Mouse (Mus musculus): Measurements from ENCODE around the gene Sumo2. TPM values are rescaled to one million over a fixed set of nuclear protein-coding genes. Genes with fewer than 3 reads are reported as not detected.
A peak's percentile ranks its signal among the peaks of the same experiment; 100 is the strongest.
"Not testable (repeated sequence)": the region's sequence is repeated elsewhere in the genome, so short reads cannot be mapped to it uniquely, and the experiment has no call there.

Sumo2 gene
- polyA plus RNA-seq, 1 experiment from 2014 or later, result 994 TPM

- ATAC-seq (ENCODE audit: low read depth), result no peak
- no peak overlapping the region for H3K27ac ChIP-seq (ENCODE audit: low read depth, low read length)
- WGBS, result 77% methylated on average over 17 of the region's 17 CpGs
- H3K9ac ChIP-seq (replicated peaks; ENCODE audit: low read depth, low read length), result no peak overlapping the region; the same call in 1 of the 2 replicates
- no peaks in the 10 kb centered on the region for H3K27me3 ChIP-seq (ENCODE audit: control insufficient read depth, insufficient read depth, low read length)
- no peak overlapping the region for H3K4me3 ChIP-seq (ENCODE audit: low read depth, low read length)
- no peak overlapping the region for H3K4me2 ChIP-seq (ENCODE audit: low read depth, low read length)
- no peaks in the 10 kb centered on the region for H3K4me1 ChIP-seq (ENCODE audit: control insufficient read depth, insufficient read depth, low read length)
- no peaks in the 10 kb centered on the region for H3K9me3 ChIP-seq (ENCODE audit: control insufficient read depth, low read length)
- H3K36me3 ChIP-seq (ENCODE audit: control insufficient read depth, insufficient read depth, low read length), result no peaks in the 10 kb centered on the region
Observed at GRCm38 (mm10) chr11:115555717-115556116, 19.6 kb upstream of the Sumo2 start.

GRCm38 (mm10) chr11:115552783-115553182 lies 16.7 kb upstream of the Sumo2 start:
- Histone ChIP-seq H3K4me2 (ENCODE audit: low read depth, low read length) (no peak overlapping the region), H3K4me3 (ENCODE audit: low read depth, low read length) (no peak overlapping the region), H3K27ac (ENCODE audit: low read depth, low read length) (no peak overlapping the region), H3K36me3 (ENCODE audit: control insufficient read depth, insufficient read depth, low read length) (no peaks in the 10 kb centered on the region), H3K27me3 (ENCODE audit: control insufficient read depth, insufficient read depth, low read length) (no peaks in the 10 kb centered on the region), H3K9ac (replicated peaks; ENCODE audit: low read depth, low read length) (no peak overlapping the region), H3K4me1 (ENCODE audit: control insufficient read depth, insufficient read depth, low read length) (no peaks in the 10 kb centered on the region), H3K9me3 (ENCODE audit: control insufficient read depth, low read length) (no peaks in the 10 kb centered on the region)
- ATAC-seq (ENCODE audit: low read depth), result no peak
- WGBS, result 60% methylated on average over 4 of the region's 4 CpGs

GRCm38 (mm10) chr11:115543571-115543970 lies 7.5 kb upstream of the Sumo2 start:
- H3K27me3 ChIP-seq (ENCODE audit: control insufficient read depth, insufficient read depth, low read length), result no peaks in the 10 kb centered on the region
- H3K4me3 ChIP-seq (ENCODE audit: low read depth, low read length), result no peak overlapping the region
- no peak overlapping the region for H3K27ac ChIP-seq (ENCODE audit: low read depth, low read length)
- H3K9ac ChIP-seq (replicated peaks; ENCODE audit: low read depth, low read length), result no peak overlapping the region
- H3K9me3 ChIP-seq (ENCODE audit: control insufficient read depth, low read length), result no peaks in the 10 kb centered on the region
- no peak overlapping the region for H3K4me2 ChIP-seq (ENCODE audit: low read depth, low read length)
- no peak for ATAC-seq (ENCODE audit: low read depth)
- WGBS, result 82% methylated on average over 4 of the region's 4 CpGs
- H3K4me1 ChIP-seq (ENCODE audit: control insufficient read depth, insufficient read depth, low read length), result no peaks in the 10 kb centered on the region
- H3K36me3 ChIP-seq (ENCODE audit: control insufficient read depth, insufficient read depth, low read length), result no peaks in the 10 kb centered on the region

- Histone ChIP-seq H3K4me2 (ENCODE audit: low read depth, low read length) (no peak overlapping the region), H3K27ac (ENCODE audit: low read depth, low read length) (no peak overlapping the region), H3K9ac (replicated peaks; ENCODE audit: low read depth, low read length) (no peak overlapping the region), H3K4me1 (ENCODE audit: control insufficient read depth, insufficient read depth, low read length) (peaks cover 15% of the 10 kb centered on the region), H3K27me3 (ENCODE audit: control insufficient read depth, insufficient read depth, low read length) (no peaks in the 10 kb centered on the region), H3K9me3 (ENCODE audit: control insufficient read depth, low read length) (no peaks in the 10 kb centered on the region), H3K4me3 (ENCODE audit: low read depth, low read length) (no peak overlapping the region), H3K36me3 (ENCODE audit: control insufficient read depth, insufficient read depth, low read length) (peaks cover 7% of the 10 kb centered on the region; the same call in 1 of the 2 replicates)
- WGBS, result 61% methylated on average over 2 of the region's 2 CpGs
- ATAC-seq (ENCODE audit: low read depth), result no peak
Observed at GRCm38 (mm10) chr11:115538045-115538444, 2.0 kb upstream of the Sumo2 start.

GRCm38 (mm10) chr11:115536856-115537568 lies 936 bp upstream of the Sumo2 start:
- H3K4me2 ChIP-seq (ENCODE audit: low read depth, low read length), result peak overlapping the region; percentile 45
- peaks cover 15% of the 10 kb centered on the region; the same call in 1 of the 2 replicates for H3K36me3 ChIP-seq (ENCODE audit: control insufficient read depth, insufficient read depth, low read length)
- H3K4me3 ChIP-seq (ENCODE audit: low read depth, low read length), result peak overlapping the region; percentile 94
- no peak overlapping the region for H3K9ac ChIP-seq (replicated peaks; ENCODE audit: low read depth, low read length)
- WGBS, result 81% methylated on average over 10 of the region's 10 CpGs
- no peaks in the 10 kb centered on the region for H3K9me3 ChIP-seq (ENCODE audit: control insufficient read depth, low read length)
- H3K27ac ChIP-seq (ENCODE audit: low read depth, low read length), result peak overlapping the region; percentile 98
- ATAC-seq (ENCODE audit: low read depth), result no peak
- peaks cover 15% of the 10 kb centered on the region for H3K4me1 ChIP-seq (ENCODE audit: control insufficient read depth, insufficient read depth, low read length)
- H3K27me3 ChIP-seq (ENCODE audit: control insufficient read depth, insufficient read depth, low read length), result no peaks in the 10 kb centered on the region

GRCm38 (mm10) chr11:115535401-115536037 lies 557 bp downstream of the Sumo2 start:
- Histone ChIP-seq H3K27ac (ENCODE audit: low read depth, low read length) (peak overlapping the region; percentile 98), H3K4me1 (ENCODE audit: control insufficient read depth, insufficient read depth, low read length) (peaks cover 15% of the 10 kb centered on the region), H3K9me3 (ENCODE audit: control insufficient read depth, low read length) (no peaks in the 10 kb centered on the region), H3K9ac (replicated peaks; ENCODE audit: low read depth, low read length) (peak overlapping the region; percentile 87), H3K27me3 (ENCODE audit: control insufficient read depth, insufficient read depth, low read length) (no peaks in the 10 kb centered on the region), H3K36me3 (ENCODE audit: control insufficient read depth, insufficient read depth, low read length) (peaks cover 21% of the 10 kb centered on the region; the same call in 1 of the 2 replicates), H3K4me3 (ENCODE audit: low read depth, low read length) (peak overlapping the region; percentile 94), H3K4me2 (ENCODE audit: low read depth, low read length) (peak overlapping the region; percentile 79)
- ATAC-seq (ENCODE audit: low read depth), result peak; percentile 73
- WGBS, result under 1% methylated on average over 57 of the region's 84 CpGs

- ATAC-seq (ENCODE audit: low read depth), result no peak
- peaks cover 15% of the 10 kb centered on the region for H3K4me1 ChIP-seq (ENCODE audit: control insufficient read depth, insufficient read depth, low read length)
- no peaks in the 10 kb centered on the region for H3K27me3 ChIP-seq (ENCODE audit: control insufficient read depth, insufficient read depth, low read length)
- H3K9ac ChIP-seq (replicated peaks; ENCODE audit: low read depth, low read length), result peak overlapping the region; percentile 87
- peak overlapping the region; percentile 79 for H3K4me2 ChIP-seq (ENCODE audit: low read depth, low read length)
- H3K36me3 ChIP-seq (ENCODE audit: control insufficient read depth, insufficient read depth, low read length), result peaks cover 21% of the 10 kb centered on the region; the same call in 1 of the 2 replicates
- 8% methylated on average over 11 of the region's 11 CpGs for WGBS
- H3K4me3 ChIP-seq (ENCODE audit: low read depth, low read length), result peak overlapping the region; percentile 94
- H3K27ac ChIP-seq (ENCODE audit: low read depth, low read length), result peak overlapping the region; percentile 98
- H3K9me3 ChIP-seq (ENCODE audit: control insufficient read depth, low read length), result no peaks in the 10 kb centered on the region
Observed at GRCm38 (mm10) chr11:115534759-115535371, 1.2 kb downstream of the Sumo2 start.

- WGBS, result 90% methylated on average over 3 of the region's 3 CpGs
- not testable (repeated sequence) for H3K9me3 ChIP-seq (ENCODE audit: control insufficient read depth, low read length); H3K4me2 ChIP-seq (ENCODE audit: low read depth, low read length); H3K4me1 ChIP-seq (ENCODE audit: control insufficient read depth, insufficient read depth, low read length); H3K4me3 ChIP-seq (ENCODE audit: low read depth, low read length); H3K27ac ChIP-seq (ENCODE audit: low read depth, low read length); H3K9ac ChIP-seq (replicated peaks; ENCODE audit: low read depth, low read length); H3K27me3 ChIP-seq (ENCODE audit: control insufficient read depth, insufficient read depth, low read length); ATAC-seq (ENCODE audit: low read depth)
- peaks cover 46% of the 10 kb centered on the region for H3K36me3 ChIP-seq (ENCODE audit: control insufficient read depth, insufficient read depth, low read length)
Observed at GRCm38 (mm10) chr11:115526446-115526845, 9.6 kb downstream of the Sumo2 start.

- Histone ChIP-seq H3K4me3 (ENCODE audit: low read depth, low read length) (no peak overlapping the region), H3K27me3 (ENCODE audit: control insufficient read depth, insufficient read depth, low read length) (no peaks in the 10 kb centered on the region), H3K4me1 (ENCODE audit: control insufficient read depth, insufficient read depth, low read length) (no peaks in the 10 kb centered on the region), H3K9ac (replicated peaks; ENCODE audit: low read depth, low read length) (no peak overlapping the region), H3K4me2 (ENCODE audit: low read depth, low read length) (no peak overlapping the region), H3K36me3 (ENCODE audit: control insufficient read depth, insufficient read depth, low read length) (peaks cover 40% of the 10 kb centered on the region), H3K27ac (ENCODE audit: low read depth, low read length) (no peak overlapping the region), H3K9me3 (ENCODE audit: control insufficient read depth, low read length) (no peaks in the 10 kb centered on the region)
- 80% methylated on average over 2 of the region's 2 CpGs for WGBS
- no peak for ATAC-seq (ENCODE audit: low read depth)
Observed at GRCm38 (mm10) chr11:115522703-115523102, 13.4 kb downstream of the Sumo2 start.

All from neural tube, embryonic 14.5 days (tissue).